Mouse (Mus musculus) forebrain, postnatal 0 days (tissue): ENCODE results near the gene Cp. TPM values are rescaled to one million over a fixed set of nuclear protein-coding genes. Genes with fewer than 3 reads are reported as not detected.
A peak's percentile ranks its signal among the peaks of the same experiment; 100 is the strongest.
"Not testable (repeated sequence)": the region's sequence is repeated elsewhere in the genome, so short reads cannot be mapped to it uniquely, and the experiment has no call there.

ENCODE experiments used
- ATAC-seq: fragments of 200-750 bp; cut with Nextera tagmentation; 2 replicates; pipeline ENCODE4 v1.8.0; 2017; ENCODE audit warnings: mild to moderate bottlenecking, moderate library complexity
- DNase-seq: peaks from one replicate; pipeline ENCODE4 v3.0.0-alpha.2; 2015
- H3K27ac ChIP-seq: fragments of 300-500 bp; sonication (generic); 2 replicates; pipeline ENCODE4 v1.5.1; 2014; ENCODE audit warnings: low read depth, mild to moderate bottlenecking, antibody characterized with exemption, low read length, moderate library complexity, mixed read lengths
- H3K27me3 ChIP-seq: fragments of 300-500 bp; sonication (generic); 2 replicates; pipeline ENCODE4 v1.6.1; 2014; ENCODE audit warnings: mild to moderate bottlenecking, low read length, mixed read lengths; ENCODE audit not compliant: insufficient read depth
- H3K36me3 ChIP-seq: fragments of 300-500 bp; sonication (generic); 2 replicates; pipeline ENCODE4 v1.6.1; 2014; ENCODE audit warnings: mild to moderate bottlenecking, moderate library complexity; ENCODE audit not compliant: insufficient read depth
- H3K4me1 ChIP-seq: fragments of 300-500 bp; sonication (generic); 2 replicates; pipeline ENCODE4 v1.6.1; 2014; ENCODE audit warnings: antibody characterized with exemption; ENCODE audit not compliant: insufficient read depth
- H3K4me2 ChIP-seq: fragments of 300-500 bp; sonication (generic); 2 replicates; pipeline ENCODE4 v1.6.1; 2014; ENCODE audit warnings: low read depth, mild to moderate bottlenecking, moderate library complexity
- H3K4me3 ChIP-seq: fragments of 300-500 bp; sonication (generic); 2 replicates; pipeline ENCODE4 v1.5.1; 2014; ENCODE audit warnings: low read depth, low read length, mixed read lengths
- H3K9ac ChIP-seq: fragments of 300-500 bp; sonication (generic); 2 replicates; pipeline ENCODE4 v1.6.1; 2014; ENCODE audit warnings: mild to moderate bottlenecking
- H3K9me3 ChIP-seq: fragments of 300-500 bp; sonication (generic); 2 replicates; pipeline ENCODE4 v1.6.1; 2016; ENCODE audit warnings: low read length
- CTCF ChIP-seq: sonication (generic); IDR thresholded peaks from 2 replicates; pipeline ENCODE4 v1.5.1; 2016; ENCODE audit warnings: antibody characterized with exemption, control low read depth, low read depth
- WGBS: fragments of 180-500 bp; shearing (Covaris S2); extraction: QIAGEN DNeasy Blood & Tissue Kit; methylation state at CpG from one replicate; pipeline ENCODE4 v1.1.7; 2014; 5-methylcytosine and 5-hydroxymethylcytosine counted together
- polyA plus RNA-seq: library from polyadenylated mRNA; unstranded; fragments of >200 nt; fragmentation: Nextera tagmentation; extraction: Ambion mirVana; gene quantifications from 2 replicates; pipeline ENCODE4 v1.2.1, GENCODE M21; 2015
- total RNA-seq: library from RNA; depleted of rRNA; stranded (reverse); fragments of >200 nt; gene quantifications from 2 replicates; pipeline ENCODE4 v1.2.3, GENCODE M21; 2014

Cp gene
- total and polyA plus RNA-seq, 2 experiments from 2014 or later: 8.4 to 18.5 TPM

- no peak for ATAC-seq
- peaks cover 21% of the 10 kb centered on the region for H3K36me3 ChIP-seq
These were observed 45.9 kb downstream of the Cp start for GRCm38 (mm10) chr3:20002786-20003185.

GRCm38 (mm10) chr3:20004422-20004821 lies 47.6 kb downstream of the Cp start:
- H3K4me1 ChIP-seq: no peaks in the 10 kb centered on the region
- DNase-seq: no peak
- H3K4me2 ChIP-seq: no peak overlapping the region
- no peaks in the 10 kb centered on the region for H3K9me3 ChIP-seq
- H3K27me3 ChIP-seq: no peaks in the 10 kb centered on the region
- WGBS: 91% methylated on average over 8 of the region's 8 CpGs
- no peak for ATAC-seq
- no peak overlapping the region for H3K9ac ChIP-seq
- H3K27ac ChIP-seq: no peak overlapping the region
- TF ChIP-seq CTCF: no peak
- peaks cover 21% of the 10 kb centered on the region for H3K36me3 ChIP-seq
- no peak overlapping the region for H3K4me3 ChIP-seq

More at GRCm38 (mm10) chr3:20002786-20003185, 45.9 kb downstream of the Cp start:
- no peaks in the 10 kb centered on the region for H3K4me1 ChIP-seq
- H3K9ac ChIP-seq: no peak overlapping the region
- no peak overlapping the region for H3K4me3 ChIP-seq
- H3K27me3 ChIP-seq: no peaks in the 10 kb centered on the region
- TF ChIP-seq CTCF: peak; percentile 34; the same call in 1 of the 2 replicates
- 80% methylated on average over 5 of the region's 5 CpGs for WGBS
- no peak for DNase-seq
- no peak overlapping the region for H3K27ac ChIP-seq
- no peak overlapping the region for H3K4me2 ChIP-seq
- H3K9me3 ChIP-seq: no peaks in the 10 kb centered on the region

- H3K27ac ChIP-seq: no peak overlapping the region
- WGBS: 65% methylated on average over 1 of the region's 1 CpGs
- no peaks in the 10 kb centered on the region for H3K9me3 ChIP-seq
- H3K4me2 ChIP-seq: no peak overlapping the region
- H3K4me1 ChIP-seq: no peaks in the 10 kb centered on the region
- H3K36me3 ChIP-seq: peaks cover 26% of the 10 kb centered on the region
- ATAC-seq (no peak), DNase-seq (peak; percentile 2)
- H3K27me3 ChIP-seq: no peaks in the 10 kb centered on the region
- no peak overlapping the region for H3K4me3 ChIP-seq
- TF ChIP-seq CTCF: no peak
- no peak overlapping the region for H3K9ac ChIP-seq
These were observed 48.8 kb downstream of the Cp start for GRCm38 (mm10) chr3:20005611-20006010.

- Histone ChIP-seq H3K4me1 (no peaks in the 10 kb centered on the region), H3K9ac (no peak overlapping the region), H3K36me3 (peaks cover 27% of the 10 kb centered on the region), H3K27me3 (no peaks in the 10 kb centered on the region), H3K27ac (no peak overlapping the region), H3K4me2 (no peak overlapping the region), H3K4me3 (no peak overlapping the region), H3K9me3 (no peaks in the 10 kb centered on the region)
- DNase-seq (no peak), ATAC-seq (no peak)
- WGBS: 95% methylated on average over 4 of the region's 4 CpGs
- TF ChIP-seq CTCF: no peak
These were observed 50.4 kb downstream of the Cp start for GRCm38 (mm10) chr3:20007275-20007674.

- Histone ChIP-seq H3K27me3 (no peaks in the 10 kb centered on the region), H3K27ac (no peak overlapping the region), H3K9me3 (no peaks in the 10 kb centered on the region), H3K36me3 (peaks cover 26% of the 10 kb centered on the region), H3K4me3 (no peak overlapping the region), H3K4me2 (no peak overlapping the region), H3K4me1 (no peaks in the 10 kb centered on the region), H3K9ac (no peak overlapping the region)
- no peak for TF ChIP-seq CTCF
- WGBS: 95% methylated on average over 5 of the region's 5 CpGs
- DNase-seq: no peak
- no peak for ATAC-seq
These were observed 50.9 kb downstream of the Cp start for GRCm38 (mm10) chr3:20007759-20008158.

- no peak for ATAC-seq
- Histone ChIP-seq H3K9ac (no peak overlapping the region), H3K9me3 (no peaks in the 10 kb centered on the region)
These were observed 53.6 kb downstream of the Cp start for GRCm38 (mm10) chr3:20010464-20010863.

GRCm38 (mm10) chr3:20010905-20011304 lies 54.1 kb downstream of the Cp start:
- not testable (repeated sequence) for H3K9me3 ChIP-seq, H3K4me1 ChIP-seq, H3K27me3 ChIP-seq, DNase-seq, H3K4me3 ChIP-seq, H3K4me2 ChIP-seq, ATAC-seq, H3K27ac ChIP-seq, H3K9ac ChIP-seq
- H3K36me3 ChIP-seq: peaks cover 42% of the 10 kb centered on the region
- 91% methylated on average over 7 of the region's 7 CpGs for WGBS

More at GRCm38 (mm10) chr3:20010464-20010863, 53.6 kb downstream of the Cp start:
- Histone ChIP-seq H3K4me1 (no peaks in the 10 kb centered on the region), H3K27ac (no peak overlapping the region), H3K4me3 (no peak overlapping the region), H3K27me3 (no peaks in the 10 kb centered on the region), H3K4me2 (no peak overlapping the region), H3K36me3 (peaks cover 38% of the 10 kb centered on the region)
- 93% methylated on average over 9 of the region's 9 CpGs for WGBS
- no peak for DNase-seq
- no peak for TF ChIP-seq CTCF

- no peak overlapping the region for H3K4me3 ChIP-seq
- no peak for TF ChIP-seq CTCF
- ATAC-seq: no peak
- no peaks in the 10 kb centered on the region for H3K27me3 ChIP-seq
- no peak for DNase-seq
- peaks cover 47% of the 10 kb centered on the region for H3K36me3 ChIP-seq
- H3K4me2 ChIP-seq: no peak overlapping the region
- 98% methylated on average over 2 of the region's 2 CpGs for WGBS
- H3K9ac ChIP-seq: no peak overlapping the region
- no peaks in the 10 kb centered on the region for H3K9me3 ChIP-seq
- no peaks in the 10 kb centered on the region for H3K4me1 ChIP-seq
- no peak overlapping the region for H3K27ac ChIP-seq
These were observed 57.6 kb downstream of the Cp start for GRCm38 (mm10) chr3:20014454-20014853.
